Mouse (Mus musculus) ES-E14 (cell line): ENCODE measurements around the gene Ube2l3. TPM values are rescaled to one million over a fixed set of nuclear protein-coding genes. Genes with fewer than 3 reads are reported as not detected.

Experiments used
- DNase-seq: peaks from one replicate; pipeline ENCODE4 v3.0.0-alpha.2; 2013; ENCODE audit warnings: low read depth, low spot score
- H3K27ac ChIP-seq: 2 replicates; pipeline ENCODE4 v1.5.1; 2012; ENCODE audit warnings: low read depth, mild to moderate bottlenecking, low read length, moderate library complexity, mixed read lengths; ENCODE audit not compliant: poor library complexity, insufficient read depth, severe bottlenecking
- H3K36me3 ChIP-seq: 2 replicates; pipeline ENCODE4 v1.6.1; 2012; ENCODE audit warnings: mild to moderate bottlenecking, low read length, moderate library complexity, mixed read lengths; ENCODE audit not compliant: control insufficient read depth, poor library complexity, insufficient read depth, severe bottlenecking
- H3K4me1 ChIP-seq, 2 experiments: fragments of 150-350 bp in 1 of 2; sonication (generic) in 1 of 2; 2 replicates each; pipeline ENCODE4 v1.6.1; 2012; ENCODE audit warnings: low read length in 2 of 2, mild to moderate bottlenecking in 1 of 2, mixed read lengths in 1 of 2; ENCODE audit not compliant: control insufficient read depth in 2 of 2, insufficient read depth in 2 of 2, poor library complexity in 1 of 2
- H3K4me3 ChIP-seq, 2 experiments: fragments of 150-350 bp in 1 of 2; sonication (generic) in 1 of 2; 2 replicates each; pipeline ENCODE4 v1.5.1; 2012; ENCODE audit warnings: low read length in 2 of 2, low read depth in 1 of 2, mild to moderate bottlenecking in 1 of 2, mixed read lengths in 1 of 2; ENCODE audit not compliant: insufficient read depth in 1 of 2, poor library complexity in 1 of 2, severe bottlenecking in 1 of 2
- H3K9ac ChIP-seq: 2 replicates; pipeline ENCODE4 v1.6.1; 2012; ENCODE audit warnings: low read depth, mild to moderate bottlenecking, low read length, mixed read lengths; ENCODE audit not compliant: poor library complexity, insufficient read depth, severe bottlenecking
- H3K9me3 ChIP-seq: fragments of 150-350 bp; sonication (generic); 2 replicates; pipeline ENCODE4 v1.6.1; 2012; ENCODE audit warnings: low read depth, mild to moderate bottlenecking, low read length; ENCODE audit not compliant: control insufficient read depth, insufficient read depth
- CHD2 ChIP-seq: IDR thresholded peaks from 2 replicates; pipeline ENCODE4 v1.6.1; 2014; ENCODE audit warnings: mild to moderate bottlenecking, low read depth, low read length, inconsistent platforms
- HCFC1 ChIP-seq: IDR thresholded peaks from 2 replicates; pipeline ENCODE4 v1.6.1; 2012; ENCODE audit warnings: low read length, inconsistent platforms, borderline replicate concordance; ENCODE audit not compliant: insufficient read depth
- MAFK ChIP-seq: IDR thresholded peaks from 2 replicates; pipeline ENCODE4 v1.6.1; 2014; ENCODE audit warnings: mild to moderate bottlenecking, low read depth, low read length, inconsistent platforms; ENCODE audit not compliant: insufficient read depth
- ZC3H11A ChIP-seq: IDR thresholded peaks from 2 replicates; pipeline ENCODE4 v1.6.1; 2012; ENCODE audit warnings: low read depth, mild to moderate bottlenecking, inconsistent platforms, low read length, borderline replicate concordance
- ZNF384 ChIP-seq: IDR thresholded peaks from 2 replicates; pipeline ENCODE4 v1.6.1; 2012; ENCODE audit warnings: low read depth, low read length, inconsistent platforms
- in situ Hi-C, 2 experiments: fragments of 600-800 bp; cut with MboI; formaldehyde crosslinking; loops; one replicate each; pipeline ENCODE4 v1.15.1; 2025; ENCODE audit warnings: low sequenced_read_pairs in 2 of 2, inconsistent platforms in 1 of 2; ENCODE audit not compliant: unreplicated experiment in 2 of 2
- total RNA-seq: library from RNA; depleted of rRNA; stranded (reverse); fragments of 300-350 nt; gene quantifications from 2 replicates; pipeline ENCODE4 v1.2.3, GENCODE M21; 2012; rRNA removed

Ube2l3 gene
- 77.6 and 109 TPM in 2 replicates for total RNA-seq

DNA sequence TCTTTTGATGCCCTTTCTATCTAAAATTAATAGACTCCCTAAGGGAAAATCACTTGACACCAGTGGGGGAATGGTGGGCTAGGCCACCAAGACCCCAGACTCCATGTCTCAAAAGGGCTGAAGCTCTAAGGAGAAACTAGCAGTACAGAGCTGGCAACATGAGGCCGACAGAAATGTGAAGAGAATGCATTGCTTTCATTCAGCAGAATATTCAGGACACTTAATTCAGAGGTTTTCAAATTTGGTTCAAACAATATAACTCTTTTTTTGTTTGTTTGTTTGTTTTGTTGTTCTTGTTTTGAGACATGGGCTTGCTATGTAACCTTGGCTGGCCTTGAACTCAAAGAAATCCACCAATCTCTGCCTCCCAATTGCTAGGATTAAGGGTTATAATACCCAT lies at the start of gene Ube2l3:
Gene Ube2l3, minus strand, starts transcription at position 101 of the 400 bp plus-strand sequence.
- Histone ChIP-seq H3K9ac (no peak within 1 kb of the TSS), H3K4me1 (peaks cover 3 to 4% of the 10 kb centered on the region in 2 experiments; a peak in 2 of 4 replicates), H3K9me3 (no peaks in the 10 kb centered on the region), H3K36me3 (peaks cover 4% of the 10 kb centered on the region; the same call in 1 of the 2 replicates), H3K27ac (no peak within 1 kb of the TSS), H3K4me3 (peak within 1 kb of the TSS; percentile 82 to 97)
- in situ Hi-C loops, result loop anchor here in 1 of 2 experiments (10.0 kb wide), 1 partner anchor 62 kb away; no protein-coding TSS in a partner anchor
- no peak for DNase-seq
- TF ChIP-seq CHD2, result no peak
- TF ChIP-seq ZC3H11A, result no peak
- TF ChIP-seq ZNF384, result no peak
- no peak for TF ChIP-seq HCFC1
- no peak for TF ChIP-seq MAFK

DNA sequence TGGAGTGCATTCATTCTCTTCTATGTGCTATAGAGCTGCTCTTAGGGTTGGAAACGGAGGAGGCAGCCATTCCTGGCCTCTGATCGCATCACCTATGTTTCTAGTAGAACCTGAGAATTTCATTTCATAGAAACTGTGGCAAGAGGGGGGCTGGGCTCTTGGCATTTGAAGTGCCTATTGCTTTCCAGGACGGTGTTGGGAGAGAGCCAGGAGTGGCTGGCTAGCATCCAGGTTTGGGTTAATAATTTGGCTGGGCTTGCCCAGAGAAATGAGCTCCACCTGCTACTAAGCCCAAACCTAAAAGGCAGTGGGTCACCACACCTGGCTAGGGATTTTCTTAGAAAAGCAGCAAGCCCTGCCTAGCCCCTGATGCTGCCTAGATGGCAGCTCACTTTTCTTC lies 49.1 kb upstream of the Ube2l3 start:
- peaks cover 29 to 54% of the 10 kb centered on the region in 2 experiments for H3K4me1 ChIP-seq
- no peak overlapping the region for H3K4me3 ChIP-seq
- in situ Hi-C loops, result no loop called here
- peak overlapping the region; percentile 76 for H3K27ac ChIP-seq
- no peak for DNase-seq
- H3K9me3 ChIP-seq, result no peaks in the 10 kb centered on the region
- no peak for TF ChIP-seq ZNF384
- TF ChIP-seq HCFC1, result no peak
- no peak for TF ChIP-seq CHD2
- TF ChIP-seq ZC3H11A, result no peak
- TF ChIP-seq MAFK, result no peak
- no peak overlapping the region; the same call in 1 of the 2 replicates for H3K9ac ChIP-seq
- H3K36me3 ChIP-seq, result peaks cover 11% of the 10 kb centered on the region

GRCm38 (mm10) chr16:17249135-17249534 lies 46.7 kb upstream of the Ube2l3 start:
- DNase-seq, result no peak
- no peak overlapping the region for H3K9ac ChIP-seq
- TF ChIP-seq HCFC1 (no peak), CHD2 (no peak), ZNF384 (no peak), ZC3H11A (no peak)
- H3K4me3 ChIP-seq, result no peak overlapping the region
- peaks cover 44 to 62% of the 10 kb centered on the region in 2 experiments for H3K4me1 ChIP-seq
- H3K36me3 ChIP-seq, result no peaks in the 10 kb centered on the region
- H3K27ac ChIP-seq, result 0 out of 2 replicates have a peak overlapping the region, but pooled peaks have one; percentile 48
- H3K9me3 ChIP-seq, result no peaks in the 10 kb centered on the region
- in situ Hi-C loops, result no loop called here

- Histone ChIP-seq H3K4me1 (peaks cover 39 to 56% of the 10 kb centered on the region in 2 experiments), H3K27ac (no peak overlapping the region), H3K9me3 (no peaks in the 10 kb centered on the region), H3K9ac (no peak overlapping the region; the same call in 1 of the 2 replicates), H3K4me3 (no peak overlapping the region), H3K36me3 (no peaks in the 10 kb centered on the region)
- in situ Hi-C loops, result no loop called here
- no peak for DNase-seq
- TF ChIP-seq HCFC1 (no peak), ZC3H11A (no peak), CHD2 (no peak), MAFK (no peak), ZNF384 (no peak)
Observed at GRCm38 (mm10) chr16:17247727-17248126, 45.3 kb upstream of the Ube2l3 start.

DNA sequence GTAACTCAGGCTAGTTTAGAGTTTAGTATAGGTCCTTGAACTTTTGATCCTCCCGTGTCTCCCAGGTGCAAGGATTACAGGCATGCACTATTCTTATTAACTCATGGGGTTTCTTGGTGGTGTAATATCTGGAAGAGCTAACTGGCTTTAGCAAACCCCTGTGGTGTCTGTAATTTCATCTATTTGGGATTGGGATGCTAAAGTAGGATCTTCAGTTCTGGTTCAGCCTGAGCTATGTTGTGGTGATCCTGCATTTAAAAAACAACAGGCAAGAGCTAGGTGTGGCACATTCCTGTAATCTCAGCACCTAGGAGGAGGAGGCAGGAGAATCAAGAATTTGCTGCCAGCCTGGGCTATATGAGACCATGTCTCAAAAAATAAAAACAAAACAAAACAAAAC lies 42.5 kb upstream of the Ube2l3 start:
- DNase-seq, result no peak
- peak overlapping the region; percentile 90 for H3K27ac ChIP-seq
- in situ Hi-C loops, result no loop called here
- no peaks in the 10 kb centered on the region for H3K9me3 ChIP-seq
- TF ChIP-seq CHD2, result no peak
- TF ChIP-seq ZC3H11A, result no peak
- TF ChIP-seq MAFK, result no peak
- no peak for TF ChIP-seq HCFC1
- TF ChIP-seq ZNF384, result no peak
- no peaks in the 10 kb centered on the region for H3K36me3 ChIP-seq
- H3K9ac ChIP-seq, result peak overlapping the region; percentile 14; the same call in 1 of the 2 replicates
- H3K4me3 ChIP-seq, result peak overlapping the region in 1 of 2 experiments; percentile 11; a peak in 1 of 4 replicates
- peaks cover 35 to 44% of the 10 kb centered on the region in 2 experiments for H3K4me1 ChIP-seq
